Mouse (Mus musculus) spleen, adult 2 months (tissue): Measurements from ENCODE around the gene Rb1. TPM values are rescaled to one million over a fixed set of nuclear protein-coding genes. Genes with fewer than 3 reads are reported as not detected.

Experiments
- DNase-seq, 2 experiments: peaks; one replicate each; pipeline versions ENCODE4 v3.0.0 to v3.0.0-alpha.2; 2012 to 2021; ENCODE audit warnings: low spot score in 2 of 2, low read depth in 1 of 2
- H3K27ac ChIP-seq: fragments of 200-500 bp; 2 replicates; pipeline ENCODE4 v1.5.1; 2012; ENCODE audit warnings: low read length, inconsistent platforms; ENCODE audit not compliant: insufficient read depth
- H3K27me3 ChIP-seq: fragments of 200-500 bp; 2 replicates; pipeline ENCODE4 v1.6.1; 2012; ENCODE audit warnings: mild to moderate bottlenecking, moderate library complexity, low read length, inconsistent platforms; ENCODE audit not compliant: control insufficient read depth, insufficient read depth
- H3K36me3 ChIP-seq: fragments of 200-500 bp; 2 replicates; pipeline ENCODE4 v1.6.1; 2012; ENCODE audit warnings: mild to moderate bottlenecking, low read length, inconsistent platforms; ENCODE audit not compliant: control insufficient read depth, insufficient read depth
- H3K4me1 ChIP-seq: fragments of 200-500 bp; 2 replicates; pipeline ENCODE4 v1.6.1; 2011; ENCODE audit warnings: inconsistent platforms; ENCODE audit not compliant: control insufficient read depth, insufficient read depth, insufficient read length
- H3K4me3 ChIP-seq: fragments of 200-500 bp; 2 replicates; pipeline ENCODE4 v1.5.1; 2011; ENCODE audit warnings: mild to moderate bottlenecking, inconsistent platforms; ENCODE audit not compliant: insufficient read depth, insufficient read length; ENCODE audit errors: extremely low read depth
- CTCF ChIP-seq: fragments of 200-500 bp; IDR thresholded peaks from 2 replicates; pipeline ENCODE4 v1.5.1; 2011; ENCODE audit warnings: mild to moderate bottlenecking, inconsistent platforms; ENCODE audit not compliant: insufficient read depth, insufficient read length, insufficient replicate concordance; ENCODE audit errors: extremely low read depth
- POLR2A ChIP-seq: fragments of 200-500 bp; IDR thresholded peaks from 2 replicates; pipeline ENCODE4 v1.6.1; 2011; ENCODE audit warnings: low read depth, low read length, inconsistent platforms
- WGBS: fragments of 180-500 bp; shearing (Covaris S2); methylation state at CpG from one replicate; pipeline ENCODE4 v1.1.7; 2018; 5-methylcytosine and 5-hydroxymethylcytosine counted together
- polyA plus RNA-seq: library from polyadenylated mRNA; depleted of rRNA; stranded (reverse); fragments of >200 nt; gene quantifications from 2 replicates; pipeline ENCODE4 v1.2.3, GENCODE M21; 2012

Gene Rb1
- polyA plus RNA-seq, 1 experiment: 5.2 TPM

GRCm38 (mm10) chr14:73370078-73370670 is 44.6 kb upstream of the Rb1 start:
- Histone ChIP-seq H3K4me3 (no peak overlapping the region), H3K36me3 (peaks cover 46% of the 10 kb centered on the region), H3K4me1 (no peaks in the 10 kb centered on the region), H3K27ac (no peak overlapping the region), H3K27me3 (no peaks in the 10 kb centered on the region)
- WGBS: 75% methylated on average over 11 of the region's 11 CpGs
- no peak for TF ChIP-seq CTCF
- TF ChIP-seq POLR2A: no peak
- DNase-seq: no peak

- H3K4me3 ChIP-seq: no peak overlapping the region
- H3K4me1 ChIP-seq: no peaks in the 10 kb centered on the region
- DNase-seq: no peak
- WGBS: 90% methylated on average over 4 of the region's 4 CpGs
- H3K27ac ChIP-seq: no peak overlapping the region
- H3K27me3 ChIP-seq: no peaks in the 10 kb centered on the region
- TF ChIP-seq POLR2A (no peak), CTCF (no peak)
- peaks cover 45% of the 10 kb centered on the region for H3K36me3 ChIP-seq
Observed at GRCm38 (mm10) chr14:73369634-73370033, 44.0 kb upstream of the Rb1 start.

GRCm38 (mm10) chr14:73368966-73369365 is 43.3 kb upstream of the Rb1 start:
- Histone ChIP-seq H3K27me3 (no peaks in the 10 kb centered on the region), H3K27ac (no peak overlapping the region), H3K4me1 (no peaks in the 10 kb centered on the region), H3K4me3 (no peak overlapping the region), H3K36me3 (peaks cover 49% of the 10 kb centered on the region)
- no peak for DNase-seq
- no peak for TF ChIP-seq POLR2A
- no peak for TF ChIP-seq CTCF
- 93% methylated on average over 13 of the region's 13 CpGs for WGBS

GRCm38 (mm10) chr14:73368221-73368620 is 42.6 kb upstream of the Rb1 start:
- H3K4me1 ChIP-seq: no peaks in the 10 kb centered on the region
- no peak for DNase-seq
- WGBS: 87% methylated on average over 13 of the region's 13 CpGs
- no peaks in the 10 kb centered on the region for H3K27me3 ChIP-seq
- H3K36me3 ChIP-seq: peaks cover 54% of the 10 kb centered on the region
- no peak overlapping the region for H3K27ac ChIP-seq
- no peak overlapping the region for H3K4me3 ChIP-seq
- no peak for TF ChIP-seq POLR2A
- no peak for TF ChIP-seq CTCF

- H3K4me3 ChIP-seq: no peak overlapping the region
- TF ChIP-seq POLR2A (no peak), CTCF (no peak)
- H3K27me3 ChIP-seq: no peaks in the 10 kb centered on the region
- no peak overlapping the region for H3K27ac ChIP-seq
- no peaks in the 10 kb centered on the region for H3K4me1 ChIP-seq
- DNase-seq: no peak
- WGBS: 96% methylated on average over 11 of the region's 11 CpGs
- H3K36me3 ChIP-seq: peaks cover 64% of the 10 kb centered on the region
Observed at GRCm38 (mm10) chr14:73366278-73366677, 40.7 kb upstream of the Rb1 start.

- 95% methylated on average over 11 of the region's 11 CpGs for WGBS
- H3K4me1 ChIP-seq: no peaks in the 10 kb centered on the region
- peaks cover 80% of the 10 kb centered on the region for H3K36me3 ChIP-seq
- TF ChIP-seq CTCF: no peak
- TF ChIP-seq POLR2A: no peak
- no peak for DNase-seq
- H3K27me3 ChIP-seq: no peaks in the 10 kb centered on the region
- no peak overlapping the region for H3K4me3 ChIP-seq
- H3K27ac ChIP-seq: no peak overlapping the region
Observed at GRCm38 (mm10) chr14:73363782-73364181, 38.2 kb upstream of the Rb1 start.

GRCm38 (mm10) chr14:73354700-73355099 is 29.1 kb upstream of the Rb1 start:
- DNase-seq: no peak
- Histone ChIP-seq H3K4me1 (peaks cover 2% of the 10 kb centered on the region; the same call in 1 of the 2 replicates), H3K4me3 (no peak overlapping the region), H3K36me3 (peaks cover 34% of the 10 kb centered on the region), H3K27ac (no peak overlapping the region), H3K27me3 (no peaks in the 10 kb centered on the region)
- 88% methylated on average over 8 of the region's 8 CpGs for WGBS
- TF ChIP-seq CTCF: no peak
- TF ChIP-seq POLR2A: no peak
